Mouse (Mus musculus): ENCODE data around the gene Slc31a1. TPM values are rescaled to one million over a fixed set of nuclear protein-coding genes. Genes with fewer than 3 reads are reported as not detected.
A peak's percentile ranks its signal among the peaks of the same experiment; 100 is the strongest.

The Slc31a1 gene
- polyA plus RNA-seq, 1 experiment = 20.8 TPM

DNA sequence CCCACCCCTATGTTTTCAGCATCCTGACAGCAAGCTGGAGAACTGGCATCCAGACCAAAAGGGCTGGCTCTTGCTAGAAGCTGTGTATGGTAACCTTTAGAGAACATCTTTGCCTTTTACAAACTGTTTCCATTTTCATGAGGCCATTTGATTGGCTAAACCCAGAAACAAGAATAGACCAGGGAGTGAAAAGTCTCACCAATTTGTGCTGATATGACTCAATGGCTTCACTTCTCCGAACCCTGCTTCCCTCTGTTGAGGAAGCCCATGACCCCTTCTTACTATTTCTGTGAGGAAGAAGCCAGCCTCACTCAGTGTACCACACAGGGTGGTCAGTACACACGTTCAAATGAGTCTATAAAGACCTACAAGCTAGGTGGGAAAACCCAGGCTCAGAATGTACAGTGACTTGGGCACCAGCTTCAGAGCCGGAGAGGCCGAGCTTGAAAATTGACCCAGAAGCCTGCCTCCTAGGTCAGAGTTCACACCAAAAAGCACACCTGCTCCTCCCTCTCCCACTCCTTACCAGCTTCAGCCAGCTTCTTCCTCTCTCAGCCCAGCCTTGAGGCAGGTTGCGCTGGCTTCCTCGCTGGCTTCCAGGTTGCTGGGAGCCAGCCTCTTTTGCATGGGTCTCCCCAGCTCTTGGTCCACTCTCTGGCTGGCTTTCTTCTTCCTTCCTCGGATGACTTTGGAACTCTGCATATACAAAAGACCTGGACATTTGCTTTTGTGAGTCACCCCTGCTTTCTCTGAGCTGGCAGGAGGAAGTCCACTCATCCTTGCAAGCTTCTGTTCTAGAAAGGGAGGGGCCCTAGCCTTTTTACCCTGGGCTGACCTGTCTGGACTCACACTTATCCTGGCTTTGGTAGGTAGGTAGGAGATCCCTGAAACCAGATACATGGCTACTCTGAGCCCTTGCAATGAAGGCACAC is 73.7 kb downstream of the Slc31a1 start:
- Histone ChIP-seq H3K4me3 (replicated peaks; ENCODE audit: insufficient read depth, low read depth, low read length) (no peak overlapping the region), H3K27me3 (ENCODE audit: control insufficient read depth, insufficient read depth, low read length) (no peaks in the 10 kb centered on the region), H3K27ac (ENCODE audit: insufficient read depth, low read length) (no peak overlapping the region), H3K4me1 (ENCODE audit: control insufficient read depth, insufficient read depth, low read length) (peaks cover under 1% of the 10 kb centered on the region; the same call in 1 of the 2 replicates)
- DNase-seq = no peak
- TF ChIP-seq POLR2A (IDR thresholded peaks at IDR 0.05; ENCODE audit: borderline replicate concordance, insufficient read depth, low read length) (no peak), CTCF (IDR thresholded peaks at IDR 0.05; ENCODE audit: borderline replicate concordance, insufficient read depth, low read depth, low read length) (no peak)
- 84% methylated on average over 7 of the region's 7 CpGs for WGBS

GRCm38 (mm10) chr4:62435081-62435480 is 74.6 kb downstream of the Slc31a1 start, which contains the start of gene Rnf183:
Gene Rnf183, minus strand, starts transcription at chr4:62435252.
- 79% methylated on average over 6 of the region's 6 CpGs for WGBS

DNA sequence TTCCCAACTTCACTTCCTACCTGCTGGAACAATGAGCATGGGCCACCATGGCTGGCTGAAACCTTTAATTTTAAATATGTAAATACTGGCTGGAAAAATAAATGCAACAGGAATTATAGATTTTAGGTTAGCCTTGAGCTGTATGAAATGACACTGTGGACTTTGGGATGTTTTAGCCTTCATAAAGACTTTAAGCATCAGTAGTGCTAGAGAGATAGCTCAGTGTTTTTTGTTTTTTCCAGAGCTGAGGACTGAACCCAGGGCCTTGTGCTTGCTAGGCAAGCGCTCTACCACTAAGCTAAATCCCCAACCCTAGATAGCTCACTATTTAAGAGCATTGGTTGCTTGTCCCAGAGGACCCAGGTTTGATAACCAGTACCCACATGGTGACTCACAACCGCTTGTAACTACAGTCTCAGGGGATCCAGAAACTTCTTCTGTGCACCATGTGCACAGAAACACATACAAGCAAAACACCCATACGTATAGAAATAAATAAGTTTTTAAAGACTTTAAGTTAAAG is 76.8 kb downstream of the Slc31a1 start:
- Histone ChIP-seq H3K27ac (ENCODE audit: insufficient read depth, low read length) (no peak overlapping the region), H3K27me3 (ENCODE audit: control insufficient read depth, insufficient read depth, low read length) (no peaks in the 10 kb centered on the region), H3K4me1 (ENCODE audit: control insufficient read depth, insufficient read depth, low read length) (peaks cover 8% of the 10 kb centered on the region), H3K4me3 (replicated peaks; ENCODE audit: insufficient read depth, low read depth, low read length) (no peak overlapping the region)
- DNase-seq = no peak
- TF ChIP-seq POLR2A (IDR thresholded peaks at IDR 0.05; ENCODE audit: borderline replicate concordance, insufficient read depth, low read length) (no peak), CTCF (IDR thresholded peaks at IDR 0.05; ENCODE audit: borderline replicate concordance, insufficient read depth, low read depth, low read length) (no peak)
- WGBS = 98% methylated on average over 3 of the region's 3 CpGs

More at GRCm38 (mm10) chr4:62435081-62435480, 74.6 kb downstream of the Slc31a1 start, which contains the start of gene Rnf183:
- DNase-seq = no peak
- no peaks in the 10 kb centered on the region; the same call in 1 of the 2 replicates for H3K4me1 ChIP-seq (ENCODE audit: control insufficient read depth, insufficient read depth, low read length)
- H3K4me3 ChIP-seq (replicated peaks; ENCODE audit: insufficient read depth, low read depth, low read length) = no peak within 1 kb of the TSS
- H3K27ac ChIP-seq (ENCODE audit: insufficient read depth, low read length) = no peak within 1 kb of the TSS
- TF ChIP-seq CTCF (IDR thresholded peaks at IDR 0.05; ENCODE audit: borderline replicate concordance, insufficient read depth, low read depth, low read length) (no peak), POLR2A (IDR thresholded peaks at IDR 0.05; ENCODE audit: borderline replicate concordance, insufficient read depth, low read length) (no peak)
- H3K27me3 ChIP-seq (ENCODE audit: control insufficient read depth, insufficient read depth, low read length) = no peaks in the 10 kb centered on the region

- Histone ChIP-seq H3K27me3 (ENCODE audit: control insufficient read depth, insufficient read depth, low read length) (no peaks in the 10 kb centered on the region), H3K4me3 (replicated peaks; ENCODE audit: insufficient read depth, low read depth, low read length) (no peak overlapping the region), H3K27ac (ENCODE audit: insufficient read depth, low read length) (no peak overlapping the region), H3K4me1 (ENCODE audit: control insufficient read depth, insufficient read depth, low read length) (peaks cover 8% of the 10 kb centered on the region)
- WGBS = 80% methylated on average over 7 of the region's 7 CpGs
- DNase-seq = no peak
- TF ChIP-seq CTCF (IDR thresholded peaks at IDR 0.05; ENCODE audit: borderline replicate concordance, insufficient read depth, low read depth, low read length) = no peak
- TF ChIP-seq POLR2A (IDR thresholded peaks at IDR 0.05; ENCODE audit: borderline replicate concordance, insufficient read depth, low read length) = no peak
These were observed 77.3 kb downstream of the Slc31a1 start for GRCm38 (mm10) chr4:62437871-62438270.

GRCm38 (mm10) chr4:62439793-62440192 is 79.3 kb downstream of the Slc31a1 start:
- Histone ChIP-seq H3K27ac (ENCODE audit: insufficient read depth, low read length) (no peak overlapping the region; the same call in 1 of the 2 replicates), H3K4me3 (replicated peaks; ENCODE audit: insufficient read depth, low read depth, low read length) (no peak overlapping the region), H3K4me1 (ENCODE audit: control insufficient read depth, insufficient read depth, low read length) (peaks cover 8% of the 10 kb centered on the region), H3K27me3 (ENCODE audit: control insufficient read depth, insufficient read depth, low read length) (no peaks in the 10 kb centered on the region)
- 70% methylated on average over 4 of the region's 4 CpGs for WGBS
- TF ChIP-seq POLR2A (IDR thresholded peaks at IDR 0.05; ENCODE audit: borderline replicate concordance, insufficient read depth, low read length) = no peak
- no peak for TF ChIP-seq CTCF (IDR thresholded peaks at IDR 0.05; ENCODE audit: borderline replicate concordance, insufficient read depth, low read depth, low read length)
- DNase-seq = no peak

- H3K27ac ChIP-seq (ENCODE audit: insufficient read depth, low read length) = peak overlapping the region; percentile 84
- TF ChIP-seq CTCF (IDR thresholded peaks at IDR 0.05; ENCODE audit: borderline replicate concordance, insufficient read depth, low read depth, low read length) = no peak
- 6% methylated on average over 4 of the region's 4 CpGs for WGBS
- no peak overlapping the region for H3K4me3 ChIP-seq (replicated peaks; ENCODE audit: insufficient read depth, low read depth, low read length)
- peaks cover 8% of the 10 kb centered on the region for H3K4me1 ChIP-seq (ENCODE audit: control insufficient read depth, insufficient read depth, low read length)
- H3K27me3 ChIP-seq (ENCODE audit: control insufficient read depth, insufficient read depth, low read length) = no peaks in the 10 kb centered on the region
- peak; percentile 82 to 92 for DNase-seq
These were observed 80.0 kb downstream of the Slc31a1 start for GRCm38 (mm10) chr4:62440544-62440943.

GRCm38 (mm10) chr4:62440986-62441385 is 80.5 kb downstream of the Slc31a1 start:
- Histone ChIP-seq H3K4me3 (replicated peaks; ENCODE audit: insufficient read depth, low read depth, low read length) (no peak overlapping the region), H3K27me3 (ENCODE audit: control insufficient read depth, insufficient read depth, low read length) (no peaks in the 10 kb centered on the region), H3K4me1 (ENCODE audit: control insufficient read depth, insufficient read depth, low read length) (peaks cover 8% of the 10 kb centered on the region), H3K27ac (ENCODE audit: insufficient read depth, low read length) (peak overlapping the region; percentile 84)
- WGBS = 59% methylated on average over 4 of the region's 4 CpGs
- DNase-seq = no peak
- TF ChIP-seq CTCF (IDR thresholded peaks at IDR 0.05; ENCODE audit: borderline replicate concordance, insufficient read depth, low read depth, low read length) (no peak), POLR2A (IDR thresholded peaks at IDR 0.05; ENCODE audit: borderline replicate concordance, insufficient read depth, low read length) (no peak)

Other genes starting within 250 kb of the Slc31a1 start
- gene Mup21, start 209.9 kb upstream of the Slc31a1 start, polyA plus RNA-seq (2012; rRNA removed) = not detected in 2 replicates
- 9.6 and 10.1 TPM in 2 replicates for gene Zfp37, start 129.7 kb upstream of the Slc31a1 start, polyA plus RNA-seq (2012; rRNA removed)
- 16.9 and 18.2 TPM in 2 replicates for gene Slc31a2, start 98.2 kb upstream of the Slc31a1 start, polyA plus RNA-seq (2012; rRNA removed)
- gene Fkbp15, start 179 bp upstream of the Slc31a1 start, polyA plus RNA-seq (2012; rRNA removed) = 26.4 and 28.5 TPM in 2 replicates
- gene Cdc26, start 47.9 kb downstream of the Slc31a1 start, polyA plus RNA-seq (2012; rRNA removed) = 55.0 and 65.8 TPM in 2 replicates
- 20.4 and 21.2 TPM in 2 replicates for gene Prpf4, start 48.1 kb downstream of the Slc31a1 start, polyA plus RNA-seq (2012; rRNA removed)
- gene Rnf183, start 74.5 kb downstream of the Slc31a1 start, polyA plus RNA-seq (2012; rRNA removed) = 0.07 TPM in 1 of 2 replicates, not detected in the other
- gene Wdr31, start 110.2 kb downstream of the Slc31a1 start, polyA plus RNA-seq (2012; rRNA removed) = 3.1 and 3.9 TPM in 2 replicates
- 1.2 and 1.3 TPM in 2 replicates for gene Bspry, start 119.3 kb downstream of the Slc31a1 start, polyA plus RNA-seq (2012; rRNA removed)
- 9.3 and 9.7 TPM in 2 replicates for gene Hdhd3, start 142.7 kb downstream of the Slc31a1 start, polyA plus RNA-seq (2012; rRNA removed)
- 64.4 and 72.3 TPM in 2 replicates for gene Alad, start 159.2 kb downstream of the Slc31a1 start, polyA plus RNA-seq (2012; rRNA removed)
- 31.0 and 34.5 TPM in 2 replicates for gene Pole3, start 164.3 kb downstream of the Slc31a1 start, polyA plus RNA-seq (2012; rRNA removed)
- gene 4933430I17Rik, start 164.6 kb downstream of the Slc31a1 start, polyA plus RNA-seq (2012; rRNA removed) = 0.52 and 0.72 TPM in 2 replicates
- gene Rgs3, start 199.1 kb downstream of the Slc31a1 start, polyA plus RNA-seq (2012; rRNA removed) = 92.7 and 97.5 TPM in 2 replicates